Mouse (Mus musculus): ENCODE measurements at regions not wholly inside any gene's neighbourhood (a gene's known extent, or its start where the extent isn't known, plus 50 kb on each side); places are given as distances from the start of the nearest gene placed in this dataset.

DNA sequence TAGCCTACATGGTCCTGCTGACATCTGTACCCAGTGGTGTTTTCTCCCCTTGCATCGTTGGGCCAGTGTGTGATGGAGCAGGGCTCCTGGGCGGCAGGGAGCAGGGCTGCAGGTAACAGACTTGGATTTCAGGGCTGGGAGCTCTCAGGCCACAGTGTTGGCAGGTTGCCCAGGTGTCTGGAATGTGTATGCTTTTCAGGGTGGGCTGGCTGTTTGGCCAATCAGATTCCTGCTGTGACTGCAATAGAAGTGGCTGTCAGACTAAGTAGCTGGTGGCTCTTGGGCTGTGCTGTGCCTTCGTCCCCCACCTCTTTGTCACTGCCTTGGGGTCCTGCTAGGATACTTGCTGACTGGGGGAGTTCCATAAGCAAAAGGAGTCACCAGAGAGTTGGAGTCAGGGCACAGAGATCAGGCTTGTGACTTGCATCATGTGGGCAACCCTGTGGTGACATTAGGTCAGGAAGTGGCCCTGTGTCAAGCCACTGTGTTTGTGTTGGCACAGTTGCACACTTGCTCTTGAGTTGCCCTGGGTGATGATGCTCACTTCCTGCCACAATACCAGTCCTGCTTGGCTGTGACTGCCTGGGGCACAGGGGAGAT is 183.1 kb downstream of the Fgf9 start:
- H3K27ac ChIP-seq (ENCODE audit: low read length), result no peak overlapping the region
- 23% methylated on average over 3 of the region's 3 CpGs for WGBS

DNA sequence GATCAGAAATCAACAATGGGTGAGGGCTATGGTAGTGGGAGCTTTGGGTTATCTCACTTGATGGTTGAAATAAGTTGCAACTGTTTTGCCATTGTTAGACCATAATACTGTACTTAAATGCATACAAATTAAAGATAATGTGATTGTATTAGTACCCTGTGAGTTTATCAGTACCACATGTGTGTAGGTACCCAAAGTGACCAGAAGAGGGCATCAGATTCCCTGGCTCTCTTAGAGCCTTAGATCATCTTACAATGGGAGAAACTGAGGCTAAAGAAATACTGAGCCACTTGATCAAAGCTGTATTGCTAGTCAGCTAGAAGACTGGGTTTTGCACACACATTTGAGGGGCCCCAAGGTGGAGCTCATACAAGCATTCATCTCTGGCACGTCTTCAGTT is 155.5 kb downstream of the Fgf9 start:
- ATAC-seq, result no peak
- Histone ChIP-seq H3K36me3 (ENCODE audit: control insufficient read depth, insufficient read depth, low read length) (no peaks in the 10 kb centered on the region), H3K9ac (ENCODE audit: low read depth, low read length) (no peak overlapping the region), H3K9me3 (ENCODE audit: control insufficient read depth, low read length) (no peaks in the 10 kb centered on the region), H3K27ac (ENCODE audit: low read length) (no peak overlapping the region), H3K4me3 (ENCODE audit: low read length) (no peak overlapping the region), H3K27me3 (replicated peaks; ENCODE audit: control insufficient read depth, insufficient read depth, low read length) (no peaks in the 10 kb centered on the region), H3K4me2 (ENCODE audit: low read depth, low read length) (no peak overlapping the region), H3K4me1 (ENCODE audit: control insufficient read depth, insufficient read depth, low read length) (no peaks in the 10 kb centered on the region)
- 86% methylated on average over 1 of the region's 1 CpGs for WGBS

More for the DNA sequence above, 183.1 kb downstream of the Fgf9 start:
- Histone ChIP-seq H3K36me3 (ENCODE audit: control insufficient read depth, insufficient read depth, low read length) (no peaks in the 10 kb centered on the region), H3K4me1 (ENCODE audit: control insufficient read depth, insufficient read depth, low read length) (0 out of 2 replicates have a peak, but pooled peaks cover 4% of the 10 kb centered on the region), H3K4me3 (ENCODE audit: low read length) (no peak overlapping the region), H3K4me2 (ENCODE audit: low read depth, low read length) (no peak overlapping the region), H3K9me3 (ENCODE audit: control insufficient read depth, low read length) (no peaks in the 10 kb centered on the region), H3K27me3 (replicated peaks; ENCODE audit: control insufficient read depth, insufficient read depth, low read length) (no peaks in the 10 kb centered on the region), H3K9ac (ENCODE audit: low read depth, low read length) (no peak overlapping the region)
- peak; percentile 86 for ATAC-seq

DNA sequence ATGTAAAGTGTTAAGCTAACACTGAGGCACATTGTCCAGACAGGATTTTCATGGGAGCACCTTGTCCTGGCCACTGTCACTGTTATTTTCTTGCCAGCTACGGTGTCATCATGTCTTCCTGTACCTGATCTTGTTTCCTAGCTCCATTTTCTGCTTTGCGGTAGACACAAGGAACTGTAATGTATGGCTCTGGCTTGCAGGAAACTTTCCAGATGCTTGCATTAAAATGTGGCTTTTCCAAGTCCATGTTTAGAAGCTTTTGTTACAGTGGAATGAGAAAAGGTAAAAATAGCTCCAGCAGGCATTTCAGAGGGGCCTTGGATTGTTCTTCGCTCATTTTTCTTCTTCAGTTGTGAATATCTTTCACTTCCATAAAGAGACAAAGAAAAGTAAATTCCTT is 154.1 kb downstream of the Fgf9 start:
- 74% methylated on average over 3 of the region's 3 CpGs for WGBS
- no peaks in the 10 kb centered on the region for H3K27me3 ChIP-seq (replicated peaks; ENCODE audit: control insufficient read depth, insufficient read depth, low read length)
- H3K4me1 ChIP-seq (ENCODE audit: control insufficient read depth, insufficient read depth, low read length), result no peaks in the 10 kb centered on the region
- no peak overlapping the region for H3K4me3 ChIP-seq (ENCODE audit: low read length)
- H3K9me3 ChIP-seq (ENCODE audit: control insufficient read depth, low read length), result no peaks in the 10 kb centered on the region
- no peak overlapping the region for H3K27ac ChIP-seq (ENCODE audit: low read length)
- no peak overlapping the region for H3K4me2 ChIP-seq (ENCODE audit: low read depth, low read length)
- ATAC-seq, result no peak
- no peak overlapping the region for H3K9ac ChIP-seq (ENCODE audit: low read depth, low read length)
- H3K36me3 ChIP-seq (ENCODE audit: control insufficient read depth, insufficient read depth, low read length), result no peaks in the 10 kb centered on the region

DNA sequence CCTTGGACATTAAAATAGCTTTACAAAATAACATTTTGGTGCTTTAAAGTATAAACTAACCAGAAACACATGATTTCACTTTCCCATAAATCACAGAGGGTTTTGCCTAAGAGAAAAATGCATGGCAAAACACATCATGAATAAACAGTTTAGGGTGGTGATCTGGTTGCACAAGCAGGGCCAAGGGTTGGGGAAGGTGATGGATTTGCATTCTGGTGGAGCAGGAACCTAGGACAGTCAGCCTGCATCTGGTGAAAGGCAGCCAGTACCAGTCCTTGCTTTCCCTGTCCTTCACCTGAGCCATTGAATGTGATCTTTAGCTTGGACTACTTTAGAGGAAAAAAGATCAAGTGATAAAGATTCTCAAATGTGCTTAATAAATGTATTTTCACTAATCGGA is 138.1 kb downstream of the Fgf9 start:
- no peak for ATAC-seq
- H3K4me1 ChIP-seq (ENCODE audit: control insufficient read depth, insufficient read depth, low read length), result no peaks in the 10 kb centered on the region
- no peak overlapping the region for H3K9ac ChIP-seq (ENCODE audit: low read depth, low read length)
- 88% methylated on average over 1 of the region's 1 CpGs for WGBS
- no peak overlapping the region for H3K4me3 ChIP-seq (ENCODE audit: low read length)
- H3K27me3 ChIP-seq (replicated peaks; ENCODE audit: control insufficient read depth, insufficient read depth, low read length), result no peaks in the 10 kb centered on the region
- no peak overlapping the region for H3K27ac ChIP-seq (ENCODE audit: low read length)
- no peak overlapping the region for H3K4me2 ChIP-seq (ENCODE audit: low read depth, low read length)
- H3K36me3 ChIP-seq (ENCODE audit: control insufficient read depth, insufficient read depth, low read length), result no peaks in the 10 kb centered on the region
- no peaks in the 10 kb centered on the region for H3K9me3 ChIP-seq (ENCODE audit: control insufficient read depth, low read length)

DNA sequence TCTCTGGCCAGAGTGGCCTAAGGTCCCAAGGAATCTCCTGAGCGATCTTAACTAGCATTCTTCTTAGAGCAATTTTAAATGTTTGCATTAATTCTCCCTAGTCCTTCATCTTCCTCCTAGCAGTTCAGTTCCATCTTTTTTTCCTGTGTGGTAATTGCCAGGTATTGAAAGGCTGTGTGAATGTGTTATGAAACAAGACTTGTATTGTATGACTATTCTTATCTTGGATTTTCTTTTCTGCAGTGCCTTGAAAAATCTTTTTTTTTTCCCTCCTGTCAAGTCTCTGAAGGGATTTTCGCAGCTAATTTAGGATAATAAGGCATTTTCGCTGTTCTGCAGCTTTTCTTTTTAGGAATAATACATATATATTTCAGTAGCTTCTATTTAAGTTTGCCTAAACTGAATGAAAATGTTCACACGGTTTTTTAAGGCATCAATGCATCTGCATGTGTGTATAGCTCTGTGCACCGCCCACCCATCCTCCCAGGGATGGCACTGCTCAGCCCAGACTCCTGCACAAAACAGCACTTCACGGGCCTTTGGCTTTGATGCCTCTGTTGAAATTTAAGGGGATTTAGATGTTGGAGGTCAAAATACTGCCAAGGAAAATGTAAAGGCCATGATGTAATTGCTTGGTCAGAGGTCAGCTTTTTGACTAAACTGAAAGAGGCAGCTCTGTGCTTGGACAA is 132.4 kb downstream of the Fgf9 start:
- Histone ChIP-seq H3K4me3 (ENCODE audit: low read length) (no peak overlapping the region), H3K27me3 (replicated peaks; ENCODE audit: control insufficient read depth, insufficient read depth, low read length) (no peaks in the 10 kb centered on the region), H3K27ac (ENCODE audit: low read length) (no peak overlapping the region), H3K4me1 (ENCODE audit: control insufficient read depth, insufficient read depth, low read length) (no peaks in the 10 kb centered on the region), H3K9me3 (ENCODE audit: control insufficient read depth, low read length) (no peaks in the 10 kb centered on the region), H3K36me3 (ENCODE audit: control insufficient read depth, insufficient read depth, low read length) (no peaks in the 10 kb centered on the region), H3K9ac (ENCODE audit: low read depth, low read length) (no peak overlapping the region), H3K4me2 (ENCODE audit: low read depth, low read length) (no peak overlapping the region)
- 71% methylated on average over 6 of the region's 6 CpGs for WGBS
- ATAC-seq, result no peak

DNA sequence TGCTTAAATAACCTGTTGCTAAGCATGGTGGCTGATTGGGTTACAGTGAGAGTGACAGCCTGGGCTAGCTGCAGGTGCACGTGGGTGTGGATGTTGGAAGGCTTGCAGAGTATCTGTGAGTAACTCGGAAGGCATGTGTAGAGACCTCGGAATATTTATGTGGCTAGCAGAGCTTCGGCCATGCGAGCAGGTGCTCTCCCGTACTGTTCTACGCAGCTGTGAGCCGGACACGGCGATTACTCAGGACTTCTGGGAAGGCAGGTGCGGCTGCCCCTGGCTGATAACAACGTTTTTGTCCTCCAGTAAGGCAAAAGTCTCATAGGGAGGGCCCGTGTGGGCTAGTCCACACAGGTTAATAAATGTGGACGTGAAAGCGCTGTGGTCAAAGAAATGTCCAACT is 119.6 kb downstream of the Fgf9 start:
- Histone ChIP-seq H3K4me2 (ENCODE audit: low read depth, low read length) (no peak overlapping the region), H3K9me3 (ENCODE audit: control insufficient read depth, low read length) (no peaks in the 10 kb centered on the region), H3K27me3 (replicated peaks; ENCODE audit: control insufficient read depth, insufficient read depth, low read length) (no peaks in the 10 kb centered on the region), H3K27ac (ENCODE audit: low read length) (no peak overlapping the region), H3K4me3 (ENCODE audit: low read length) (no peak overlapping the region), H3K9ac (ENCODE audit: low read depth, low read length) (no peak overlapping the region), H3K36me3 (ENCODE audit: control insufficient read depth, insufficient read depth, low read length) (no peaks in the 10 kb centered on the region), H3K4me1 (ENCODE audit: control insufficient read depth, insufficient read depth, low read length) (no peaks in the 10 kb centered on the region)
- 62% methylated on average over 15 of the region's 15 CpGs for WGBS
- ATAC-seq, result 0 out of 2 replicates have a peak, but pooled peaks have one; percentile 40

DNA sequence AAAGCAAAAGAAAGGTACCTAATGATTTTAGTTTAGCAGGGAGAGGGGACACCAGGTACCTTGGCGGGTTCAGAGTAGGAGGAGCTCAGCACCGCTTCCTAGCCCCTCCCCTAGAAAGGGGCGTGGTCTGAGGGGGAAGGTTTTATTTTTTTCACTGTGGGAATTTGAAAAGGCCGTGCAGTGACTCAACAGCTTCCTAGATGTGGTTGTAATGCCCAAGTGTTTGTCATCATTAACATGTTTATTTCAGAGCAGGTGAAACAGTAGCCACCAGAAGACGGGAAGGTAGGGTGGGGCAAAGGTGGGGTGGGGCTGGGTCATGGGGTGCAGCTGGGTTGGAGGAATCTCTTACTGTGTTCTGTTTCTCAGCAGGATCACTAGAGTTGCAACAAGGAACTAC is 112.5 kb downstream of the Fgf9 start:
- 0 out of 2 replicates have a peak, but pooled peaks cover 3% of the 10 kb centered on the region for H3K4me1 ChIP-seq (ENCODE audit: control insufficient read depth, insufficient read depth, low read length)
- no peak overlapping the region for H3K4me3 ChIP-seq (ENCODE audit: low read length)
- no peaks in the 10 kb centered on the region for H3K27me3 ChIP-seq (replicated peaks; ENCODE audit: control insufficient read depth, insufficient read depth, low read length)
- no peaks in the 10 kb centered on the region for H3K9me3 ChIP-seq (ENCODE audit: control insufficient read depth, low read length)
- H3K36me3 ChIP-seq (ENCODE audit: control insufficient read depth, insufficient read depth, low read length), result no peaks in the 10 kb centered on the region
- peak; percentile 21; the same call in 1 of the 2 replicates for ATAC-seq
- H3K4me2 ChIP-seq (ENCODE audit: low read depth, low read length), result no peak overlapping the region
- H3K27ac ChIP-seq (ENCODE audit: low read length), result no peak overlapping the region
- 58% methylated on average over 5 of the region's 5 CpGs for WGBS
- H3K9ac ChIP-seq (ENCODE audit: low read depth, low read length), result no peak overlapping the region

DNA sequence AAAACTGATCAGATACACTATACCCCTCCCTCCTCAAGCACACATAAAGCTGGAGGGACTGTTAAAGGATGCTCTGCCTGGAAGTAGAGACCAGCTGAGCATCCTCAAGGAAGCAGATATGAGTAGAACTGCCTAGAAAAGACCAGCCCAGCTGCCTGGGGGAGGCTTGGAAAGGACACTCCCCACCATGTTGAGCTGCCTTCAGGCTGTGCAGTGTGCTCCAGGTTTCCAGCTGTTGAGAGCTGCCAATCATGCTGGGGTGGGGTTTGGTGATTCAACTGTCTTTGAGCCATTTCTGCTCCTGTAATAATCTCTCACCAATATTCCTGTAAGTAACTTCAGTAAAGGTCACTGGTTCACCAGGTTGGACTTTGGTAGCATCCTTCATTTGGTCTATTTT is 110.4 kb downstream of the Fgf9 start:
- no peak overlapping the region for H3K9ac ChIP-seq (ENCODE audit: low read depth, low read length)
- no peak overlapping the region for H3K4me3 ChIP-seq (ENCODE audit: low read length)
- H3K36me3 ChIP-seq (ENCODE audit: control insufficient read depth, insufficient read depth, low read length), result no peaks in the 10 kb centered on the region; the same call in 1 of the 2 replicates
- no peak for ATAC-seq
- no peaks in the 10 kb centered on the region for H3K9me3 ChIP-seq (ENCODE audit: control insufficient read depth, low read length)
- no peak overlapping the region for H3K4me2 ChIP-seq (ENCODE audit: low read depth, low read length)
- H3K27me3 ChIP-seq (replicated peaks; ENCODE audit: control insufficient read depth, insufficient read depth, low read length), result no peaks in the 10 kb centered on the region
- 0 out of 2 replicates have a peak, but pooled peaks cover 3% of the 10 kb centered on the region for H3K4me1 ChIP-seq (ENCODE audit: control insufficient read depth, insufficient read depth, low read length)
- H3K27ac ChIP-seq (ENCODE audit: low read length), result no peak overlapping the region

DNA sequence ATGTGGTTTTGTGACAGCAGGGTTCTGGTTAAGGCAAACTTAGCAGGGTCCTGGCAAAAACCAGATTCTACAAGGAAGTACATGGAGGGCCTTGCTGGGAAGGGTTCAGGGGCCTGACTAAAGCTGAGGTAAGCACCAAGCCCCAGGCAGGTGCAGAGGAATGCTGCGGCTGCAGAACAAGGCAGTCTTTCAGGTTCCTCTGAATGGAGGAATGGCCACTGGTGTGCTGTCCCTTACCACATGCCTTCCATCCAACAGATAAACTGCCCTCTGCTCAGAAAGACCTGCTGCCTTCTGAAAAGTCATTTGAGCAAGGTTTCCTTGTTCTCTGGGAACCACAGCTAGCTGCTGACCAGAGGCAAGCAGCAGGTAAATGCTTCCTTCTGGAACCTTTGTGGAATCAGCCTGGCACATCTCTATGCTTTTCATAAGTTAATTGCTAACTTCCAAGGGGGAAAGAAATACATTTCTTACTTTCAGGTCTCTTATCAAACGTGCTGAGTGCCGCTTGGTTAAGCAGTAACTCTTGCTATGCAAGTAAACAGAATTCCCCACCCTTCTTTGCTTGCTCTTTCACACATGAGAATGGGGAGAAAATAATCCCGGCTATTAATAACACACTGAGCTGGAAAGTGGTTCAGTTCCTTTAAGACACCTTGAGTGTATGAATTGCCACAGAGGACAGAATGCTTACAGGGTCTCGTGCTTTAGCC is 105.5 kb downstream of the Fgf9 start:
- H3K27ac ChIP-seq (ENCODE audit: low read length), result peak overlapping the region; percentile 80
- no peak overlapping the region for H3K4me3 ChIP-seq (ENCODE audit: low read length)
- no peaks in the 10 kb centered on the region; the same call in 1 of the 2 replicates for H3K36me3 ChIP-seq (ENCODE audit: control insufficient read depth, insufficient read depth, low read length)
- H3K9me3 ChIP-seq (ENCODE audit: control insufficient read depth, low read length), result no peaks in the 10 kb centered on the region
- H3K4me2 ChIP-seq (ENCODE audit: low read depth, low read length), result no peak overlapping the region
- no peaks in the 10 kb centered on the region for H3K4me1 ChIP-seq (ENCODE audit: control insufficient read depth, insufficient read depth, low read length)
- no peaks in the 10 kb centered on the region for H3K27me3 ChIP-seq (replicated peaks; ENCODE audit: control insufficient read depth, insufficient read depth, low read length)
- no peak overlapping the region for H3K9ac ChIP-seq (ENCODE audit: low read depth, low read length)
- peak; percentile 84 for ATAC-seq
- WGBS, result 56% methylated on average over 5 of the region's 5 CpGs
